Mouse (Mus musculus) embryonic stem cell, embryonic (primary cell): ENCODE measurements around the gene Gramd4.

Source experiments
- CTCF ChIA-PET, 4 experiments: fragments of 300-600 bp in 2 of 4; fragments of 350-600 bp in 2 of 4; sonication (Branson Sonifier 250); formaldehyde crosslinking; loops; one replicate each; lab custom pipeline; 2022; ENCODE audit warnings: inconsistent platforms in 2 of 4; lab: Charles Lee
- POLR2A ChIA-PET, 4 experiments: fragments of 300-600 bp in 2 of 4; fragments of 350-600 bp in 2 of 4; sonication (Branson Sonifier 250); formaldehyde crosslinking; loops; one replicate each; lab custom pipeline; 2022; ENCODE audit warnings: antibody characterized with exemption in 4 of 4, inconsistent platforms in 1 of 4; lab: Charles Lee

Gene Gramd4

DNA sequence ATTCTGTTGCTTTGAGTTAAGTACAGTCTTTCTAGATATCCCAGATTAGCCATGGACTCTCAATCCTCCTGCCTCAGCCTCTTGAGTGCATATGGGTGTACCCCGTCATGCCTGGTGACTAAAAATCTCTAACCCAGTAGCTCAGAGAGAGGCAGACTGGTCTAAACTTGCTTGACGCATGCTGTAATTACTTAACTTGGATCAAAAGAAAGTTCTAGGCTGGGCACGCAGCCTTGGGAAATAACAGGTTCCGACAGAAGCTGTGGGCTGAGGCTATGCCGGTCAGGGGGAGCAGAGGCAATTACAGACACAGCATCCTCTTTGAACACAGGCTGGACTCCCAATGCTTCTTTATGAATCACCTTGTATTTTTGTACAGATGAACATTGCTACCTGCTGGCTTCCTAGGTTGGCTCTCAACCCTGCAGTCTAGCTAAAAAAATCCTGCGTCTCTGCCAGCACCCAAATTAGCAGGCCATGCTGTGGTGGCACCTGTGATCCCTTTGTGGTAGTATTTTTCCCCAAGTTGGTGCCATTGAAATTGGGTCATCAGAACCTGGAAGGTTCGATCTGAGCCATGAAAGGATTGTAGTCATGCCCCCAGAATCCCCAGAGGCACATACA, 109.6 kb downstream of the Gramd4 start:
- POLR2A ChIA-PET: interaction anchor here in 2 of 4 experiments (0.8 to 9.8 kb wide), 23 partner anchors 8 to 163 kb away, joined by 3 to 107 read pairs (median 6); partner anchors contain the start of genes Cerk (in 1 of the 2) and Gramd4 (in 1 of the 2)
- CTCF ChIA-PET: interaction anchor here (0.5 to 1.8 kb wide), 6 partner anchors 8 to 873 kb away, joined by 3 to 6 read pairs (median 4); no protein-coding TSS in a partner anchor

DNA sequence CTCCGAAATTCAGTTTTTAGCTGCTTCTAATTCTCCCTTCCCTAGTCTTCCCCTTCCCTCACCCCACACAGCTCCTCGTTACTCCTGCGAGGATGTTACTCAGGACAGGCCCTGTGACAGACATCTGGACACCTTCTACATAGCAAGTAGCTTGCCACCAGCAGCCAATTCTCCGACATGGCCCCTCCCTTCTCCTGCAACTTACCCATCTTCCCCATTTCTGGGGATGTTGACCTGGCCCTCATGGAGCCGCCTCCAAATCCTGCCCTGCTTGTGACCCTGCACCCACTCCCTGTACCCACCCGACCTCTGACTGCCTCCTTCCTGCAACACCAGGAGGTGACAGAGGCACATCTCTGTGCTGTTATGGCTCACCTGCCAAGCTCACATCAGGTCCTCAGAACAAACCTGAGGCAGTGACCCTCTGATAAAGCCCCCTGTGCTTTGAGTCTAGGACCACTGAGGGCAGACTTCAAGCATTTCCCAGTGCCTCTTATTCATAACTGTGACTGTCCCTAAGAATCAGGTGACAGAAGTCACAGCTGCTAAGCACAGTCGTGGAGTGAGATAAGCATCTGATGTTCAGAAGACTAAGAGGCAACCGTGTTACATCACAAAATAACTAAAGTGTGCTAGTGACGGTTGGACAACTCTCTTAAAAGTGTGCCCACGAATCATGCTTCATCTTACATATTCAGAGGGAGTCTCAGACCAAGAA, 110.5 kb downstream of the Gramd4 start:
- ChIA-PET POLR2A (interaction anchor here in 3 of 4 experiments (0.6 to 9.8 kb wide), 35 partner anchors 9 to 533 kb away, joined by 3 to 107 read pairs (median 5); partner anchors contain the start of genes Cerk (in 1 of the 3) and Tbc1d22a (in 1 of the 3)), CTCF (interaction anchor here (0.5 to 2.1 kb wide), 9 partner anchors 9 to 874 kb away, joined by 3 to 6 read pairs (median 5); no protein-coding TSS in a partner anchor)

DNA sequence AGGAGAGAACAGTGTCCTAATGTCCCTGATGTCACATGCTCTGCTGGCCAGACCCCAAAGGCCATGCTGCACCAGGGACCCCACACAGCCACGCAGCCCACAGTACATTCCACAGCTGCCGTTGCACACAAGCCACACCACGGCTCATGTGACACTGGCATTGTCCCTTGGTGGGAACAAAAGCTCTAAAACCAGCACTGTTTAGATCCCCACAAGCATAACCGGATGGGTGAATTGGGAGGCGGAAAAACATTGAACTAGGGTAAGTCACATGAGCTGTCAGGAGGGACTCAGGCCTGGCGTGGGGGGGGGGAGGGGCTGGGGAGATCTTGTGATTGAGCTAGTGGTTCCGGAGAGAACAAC, 111.0 kb downstream of the Gramd4 start:
- ChIA-PET CTCF (interaction anchor here (0.5 to 2.1 kb wide), 11 partner anchors 9 to 328 kb away, joined by 3 to 6 read pairs (median 5); no protein-coding TSS in a partner anchor), POLR2A (interaction anchor here in 3 of 4 experiments (0.6 to 9.8 kb wide), 34 partner anchors 9 to 534 kb away, joined by 3 to 107 read pairs (median 5); partner anchors contain the start of genes Cerk (in 2 of the 3), Celsr1 (in 1 of the 3) and Tbc1d22a (in 1 of the 3))

DNA sequence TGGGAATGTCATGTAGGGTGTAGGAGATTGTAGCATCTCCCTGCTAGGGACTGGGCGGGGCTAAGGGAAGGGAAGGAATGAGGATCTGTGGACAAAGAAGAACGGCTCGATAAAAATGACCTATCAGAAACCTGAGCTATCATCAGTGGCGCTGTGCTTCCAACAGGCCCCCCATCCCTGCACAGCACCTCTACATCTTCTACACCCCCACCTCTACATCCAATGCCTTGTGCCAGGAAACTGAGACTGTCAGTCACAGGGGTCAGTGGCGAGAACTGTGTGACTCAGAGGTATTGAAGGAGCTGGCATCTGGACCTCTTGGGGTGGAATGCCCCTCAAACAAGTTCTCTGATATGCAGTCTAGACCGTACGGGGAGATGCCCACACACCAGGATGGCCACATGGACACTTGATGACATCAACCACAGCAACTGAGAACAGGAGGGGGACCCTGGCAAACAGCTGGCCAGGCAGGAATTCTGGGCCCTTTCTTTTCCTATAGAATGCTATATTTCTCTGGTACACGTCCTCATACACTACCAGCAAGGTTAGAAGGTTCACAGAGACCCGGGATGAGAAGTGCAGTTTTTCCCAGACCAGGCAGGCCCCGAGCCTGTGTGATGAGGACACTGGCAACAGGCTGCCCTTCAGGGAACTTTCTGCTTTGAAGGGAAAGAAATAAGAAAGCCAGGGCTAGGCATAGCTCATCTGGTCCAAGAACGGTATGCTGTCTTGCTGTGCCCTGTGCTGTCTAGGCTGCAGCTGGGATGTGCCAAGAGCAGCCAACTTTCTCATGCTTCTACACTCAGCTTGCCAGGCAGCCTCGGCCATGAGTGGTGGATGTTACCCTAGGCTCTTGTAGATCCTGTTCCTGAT, 111.7 kb downstream of the Gramd4 start:
- ChIA-PET CTCF (interaction anchor here (0.5 to 2.1 kb wide), 11 partner anchors 10 to 329 kb away, joined by 3 to 6 read pairs (median 5); no protein-coding TSS in a partner anchor), POLR2A (interaction anchor here in 3 of 4 experiments (0.6 to 9.8 kb wide), 35 partner anchors 8 to 535 kb away, joined by 3 to 107 read pairs (median 5); partner anchors contain the start of genes Cerk (in 2 of the 3), Celsr1 (in 1 of the 3) and Tbc1d22a (in 1 of the 3))

DNA sequence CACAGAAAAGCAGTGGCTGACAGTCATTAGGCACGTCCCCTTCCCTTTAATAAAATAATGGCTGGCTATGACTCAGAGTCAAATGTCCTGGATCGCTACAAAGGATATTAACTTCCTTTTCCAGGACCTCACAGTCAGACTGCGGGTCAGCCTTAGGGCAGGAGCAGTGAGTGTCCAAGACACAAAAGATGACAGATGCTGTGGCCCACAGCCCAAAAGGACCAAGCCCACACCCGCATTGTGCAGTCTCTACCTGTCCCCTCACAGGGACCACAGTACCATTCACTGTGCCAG, 112.3 kb downstream of the Gramd4 start:
- ChIA-PET CTCF (interaction anchor here in 1 of 4 experiments (1.5 kb wide), 1 partner anchor 34 kb away, joined by 5 read pairs; no protein-coding TSS in a partner anchor), POLR2A (interaction anchor here in 3 of 4 experiments (0.6 to 9.8 kb wide), 13 partner anchors 12 to 44 kb away, joined by 3 to 107 read pairs (median 22); partner anchors contain the start of genes Cerk (in 1 of the 3) and Tbc1d22a (in 1 of the 3))

DNA sequence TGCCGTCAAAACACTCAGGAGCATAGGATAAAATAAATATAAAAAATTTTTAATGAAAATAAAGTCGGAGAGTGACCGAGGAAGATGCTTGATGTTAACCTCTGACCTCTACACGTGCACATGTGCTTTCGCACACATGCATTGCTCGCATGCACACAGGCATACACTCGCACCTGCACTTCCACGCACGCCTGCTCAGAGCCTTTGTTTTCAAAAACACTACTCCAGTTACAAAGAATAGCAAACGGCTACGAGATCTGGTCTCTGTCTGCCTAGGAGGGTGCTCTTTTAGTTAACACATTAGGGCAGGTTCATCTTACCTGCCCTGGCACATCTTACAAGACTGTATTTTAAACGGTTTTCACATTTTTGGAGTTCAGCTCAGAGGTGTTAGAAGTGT, 113.8 kb downstream of the Gramd4 start:
- ChIA-PET CTCF (interaction anchor here in 1 of 4 experiments (0.8 kb wide), 2 partner anchors 15 to 32 kb away, joined by 3 to 4 read pairs; no protein-coding TSS in a partner anchor), POLR2A (interaction anchor here in 2 of 4 experiments (0.8 to 9.8 kb wide), 7 partner anchors 12 to 372 kb away, joined by 3 to 107 read pairs (median 3); partner anchors contain the start of gene Cerk (in 1 of the 2))

DNA sequence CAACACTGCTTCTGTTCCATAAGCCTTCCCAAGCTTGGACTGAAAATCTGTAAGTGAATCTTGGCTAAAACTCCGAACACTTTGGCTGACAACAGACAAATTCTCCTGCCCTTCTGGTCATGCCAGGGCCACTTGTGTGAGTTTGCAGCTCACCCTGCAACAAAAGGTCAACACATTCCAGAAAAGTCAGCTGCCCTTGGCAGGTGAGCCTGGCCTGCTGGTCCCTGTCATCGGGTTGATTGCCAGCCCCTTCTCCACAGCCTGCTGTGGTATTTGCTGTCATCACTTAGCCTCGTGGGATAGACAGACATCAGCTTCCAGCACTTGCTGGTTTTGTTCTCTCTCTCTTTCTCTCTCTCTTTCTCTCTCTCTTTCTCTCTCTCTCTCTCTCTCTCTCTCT, 114.6 kb downstream of the Gramd4 start:
- ChIA-PET POLR2A (interaction anchor here in 2 of 4 experiments (0.5 to 9.8 kb wide), 7 partner anchors 11 to 405 kb away, joined by 3 to 107 read pairs (median 3); partner anchors contain the start of gene Cerk (in 1 of the 2)), CTCF (interaction anchor here in 1 of 4 experiments (0.8 kb wide), 1 partner anchor 14 kb away, joined by 4 read pairs; no protein-coding TSS in a partner anchor)

DNA sequence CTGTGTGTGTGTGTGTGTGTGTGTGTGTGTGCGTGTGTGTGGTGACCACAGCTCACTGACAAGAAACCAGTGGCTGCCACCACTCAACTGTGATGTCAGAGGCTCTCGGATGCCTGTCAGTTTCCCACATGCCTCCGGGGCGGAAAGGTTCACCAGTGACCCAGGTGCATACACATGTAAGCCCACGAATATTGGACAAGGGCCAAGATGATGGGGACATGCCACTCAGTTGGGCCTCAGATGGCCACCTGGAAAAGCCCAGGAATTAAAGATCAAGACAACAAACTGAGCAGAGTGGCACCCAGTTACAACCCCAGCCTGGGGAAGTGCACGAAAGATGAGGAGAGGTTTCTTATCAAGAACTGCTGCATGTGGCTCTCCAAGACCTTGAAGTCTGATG, 115.0 kb downstream of the Gramd4 start:
- ChIA-PET POLR2A (interaction anchor here in 2 of 4 experiments (0.8 to 9.8 kb wide), 9 partner anchors 7 to 32 kb away, joined by 3 to 107 read pairs (median 5); partner anchors contain the start of gene Cerk (in 1 of the 2)), CTCF (no interaction called here)

DNA sequence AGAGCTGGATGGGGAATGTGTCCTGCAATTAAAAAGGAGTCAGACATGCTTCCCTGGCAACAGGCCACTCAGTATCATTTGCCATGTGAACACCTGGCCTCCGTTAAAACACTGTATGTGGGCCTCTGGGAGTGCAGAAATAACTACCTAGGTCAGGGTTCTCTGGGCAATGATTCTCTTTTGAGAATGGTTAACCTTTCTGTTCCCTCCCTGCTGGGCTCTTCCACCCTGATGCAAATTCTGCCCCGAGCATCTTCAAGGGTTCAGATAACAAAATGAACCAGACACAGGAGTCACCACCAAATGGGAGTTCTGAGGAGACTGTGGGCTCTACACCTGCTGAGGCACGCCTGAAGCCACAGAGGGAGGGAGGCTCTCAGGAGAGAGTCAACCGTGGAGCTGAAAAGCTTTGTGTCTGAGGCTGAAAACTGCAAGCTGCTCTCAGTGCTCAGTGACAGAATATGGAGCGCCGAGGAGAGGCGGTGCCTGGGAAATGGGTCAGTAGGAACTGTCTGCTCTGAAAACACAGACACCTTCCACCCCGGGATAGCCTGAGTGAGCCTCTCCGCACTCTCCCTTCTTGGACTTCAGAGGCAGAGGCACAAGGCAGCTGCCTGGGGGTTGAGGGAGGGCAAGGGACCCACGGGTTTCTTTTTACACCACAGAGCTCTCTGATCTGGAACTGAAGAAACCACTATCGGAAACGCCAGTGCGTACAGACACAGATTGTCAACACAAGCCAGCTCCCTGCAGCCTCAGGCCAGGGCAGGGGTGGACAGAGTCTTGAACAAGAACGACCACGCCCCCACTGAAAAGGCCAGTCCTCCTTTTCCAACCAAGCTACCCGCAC, 115.9 kb downstream of the Gramd4 start:
- POLR2A ChIA-PET: interaction anchor here (0.6 to 3.8 kb wide), 13 partner anchors 8 to 140 kb away, joined by 3 to 26 read pairs (median 4); partner anchors contain the start of genes Celsr1 (in 1 of the 4) and Cerk (in 1 of the 4)
- CTCF ChIA-PET: interaction anchor here in 3 of 4 experiments (0.6 to 1.5 kb wide), 8 partner anchors 9 to 260 kb away, joined by 3 to 6 read pairs (median 4); no protein-coding TSS in a partner anchor

DNA sequence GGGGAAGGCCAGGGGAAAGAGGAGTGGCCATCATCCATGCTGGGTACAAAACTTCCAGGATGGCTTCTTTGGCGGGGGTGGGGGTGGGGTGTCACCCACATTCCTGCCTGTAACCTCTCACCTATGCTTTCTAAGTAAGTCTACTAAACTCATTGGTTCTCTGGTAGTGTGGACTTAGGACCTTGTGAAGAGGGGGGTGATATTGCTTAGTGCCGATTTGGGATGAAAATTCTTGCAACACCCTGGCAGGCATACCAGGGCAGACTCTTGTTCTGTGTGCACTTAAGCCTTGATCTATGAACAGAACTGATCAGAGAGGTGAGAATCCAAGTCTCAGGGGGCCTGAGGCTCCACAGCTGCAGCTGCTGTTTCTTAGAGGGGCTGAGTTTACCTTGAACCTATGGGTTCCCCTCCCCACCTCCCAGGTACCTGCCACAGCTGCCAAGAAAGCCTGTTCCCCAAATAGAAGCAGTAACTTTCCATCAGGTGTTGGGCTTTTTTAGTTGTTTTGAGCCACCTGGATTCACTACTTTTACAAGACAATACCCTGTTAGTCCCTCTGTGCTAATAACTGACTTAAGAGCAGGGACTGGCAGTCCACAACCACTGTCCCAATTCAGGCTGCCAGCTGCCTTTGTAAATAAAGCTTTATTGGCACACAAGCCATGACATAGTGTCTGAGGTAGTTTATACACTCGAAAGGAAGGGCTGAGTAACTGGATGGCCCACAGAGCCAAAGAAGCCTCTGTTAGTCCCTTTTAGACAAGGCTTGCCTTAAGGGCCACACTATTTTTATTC, 118.0 kb downstream of the Gramd4 start:
- POLR2A ChIA-PET: interaction anchor here in 3 of 4 experiments (0.5 to 2.6 kb wide), 8 partner anchors 9 to 806 kb away, joined by 3 to 9 read pairs (median 4); partner anchors contain the start of gene Cerk (in 1 of the 3)
- CTCF ChIA-PET: no interaction called here

DNA sequence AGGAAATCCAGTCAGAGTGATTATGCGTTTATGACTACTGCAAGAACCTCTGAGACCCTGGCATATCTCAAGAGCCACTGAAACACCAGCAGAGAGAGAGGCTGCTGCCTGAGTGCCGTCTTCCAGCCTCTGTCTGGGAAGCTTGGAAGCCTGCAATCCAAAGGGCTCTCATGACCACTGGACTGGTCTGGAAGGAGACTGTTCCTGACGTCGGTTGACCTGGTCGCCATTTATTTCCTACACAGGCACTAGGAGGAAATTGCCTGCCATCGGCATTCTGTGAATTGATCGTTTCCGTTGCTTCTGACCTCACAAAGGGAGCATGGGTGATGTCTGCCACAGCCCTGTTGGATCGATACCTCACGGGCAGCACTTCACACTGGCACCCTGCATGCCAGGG, 118.7 kb downstream of the Gramd4 start:
- ChIA-PET POLR2A (interaction anchor here in 2 of 4 experiments (1.7 to 2.4 kb wide), 4 partner anchors 7 to 10 kb away, joined by 5 to 23 read pairs (median 8); partner anchors contain the start of gene Cerk (in 1 of the 2)), CTCF (interaction anchor here in 1 of 4 experiments (0.8 kb wide), 1 partner anchor 54 kb away, joined by 5 read pairs; no protein-coding TSS in a partner anchor)

DNA sequence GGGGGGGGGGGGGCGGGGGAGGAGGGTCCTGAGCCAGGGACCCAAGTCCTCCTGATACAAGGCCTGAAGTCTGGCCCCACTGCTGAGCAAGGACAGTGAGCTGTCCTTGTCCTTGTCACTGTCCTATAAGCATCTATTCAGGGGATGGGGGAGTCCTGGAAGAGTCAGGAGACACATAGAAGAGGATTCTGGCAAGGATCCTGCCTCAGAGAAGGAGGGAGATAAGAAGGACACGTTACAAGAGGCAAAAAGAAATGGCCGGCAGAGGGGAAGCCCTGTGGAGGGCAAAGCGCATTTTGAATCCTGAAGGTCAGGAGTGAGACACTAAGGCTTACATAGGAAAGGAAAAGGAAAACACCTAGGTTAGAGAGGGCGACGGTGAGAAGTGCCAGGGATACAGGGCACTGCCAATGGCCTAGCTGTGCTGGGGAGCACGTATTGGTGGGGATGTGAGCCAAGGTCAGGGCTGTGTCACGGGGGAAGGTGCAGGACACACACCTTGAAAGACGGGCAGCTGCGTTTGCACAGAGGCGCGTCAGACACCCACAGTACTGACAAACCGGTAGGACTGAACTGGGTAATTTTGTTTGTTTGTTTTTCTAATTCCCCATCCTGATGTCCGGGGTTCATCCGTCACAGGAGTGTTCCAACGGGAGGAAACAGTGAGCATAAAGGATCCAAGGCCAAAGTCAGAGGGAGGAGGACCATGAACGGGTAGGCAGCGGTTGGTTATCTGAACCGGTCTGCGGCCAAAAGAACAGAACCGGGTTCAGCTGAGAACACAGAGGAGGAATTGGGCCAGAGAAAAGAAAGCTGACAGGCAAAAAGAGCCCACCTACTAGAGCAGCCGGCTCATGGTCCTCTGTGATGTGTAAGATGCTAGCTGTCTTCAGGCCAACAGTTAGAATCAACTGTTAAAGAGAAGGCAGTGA, 119.5 kb downstream of the Gramd4 start:
- POLR2A ChIA-PET: interaction anchor here in 2 of 4 experiments (0.6 to 2.4 kb wide), 11 partner anchors 8 to 429 kb away, joined by 3 to 23 read pairs (median 4); partner anchors contain the start of gene Cerk (in 1 of the 2)

DNA sequence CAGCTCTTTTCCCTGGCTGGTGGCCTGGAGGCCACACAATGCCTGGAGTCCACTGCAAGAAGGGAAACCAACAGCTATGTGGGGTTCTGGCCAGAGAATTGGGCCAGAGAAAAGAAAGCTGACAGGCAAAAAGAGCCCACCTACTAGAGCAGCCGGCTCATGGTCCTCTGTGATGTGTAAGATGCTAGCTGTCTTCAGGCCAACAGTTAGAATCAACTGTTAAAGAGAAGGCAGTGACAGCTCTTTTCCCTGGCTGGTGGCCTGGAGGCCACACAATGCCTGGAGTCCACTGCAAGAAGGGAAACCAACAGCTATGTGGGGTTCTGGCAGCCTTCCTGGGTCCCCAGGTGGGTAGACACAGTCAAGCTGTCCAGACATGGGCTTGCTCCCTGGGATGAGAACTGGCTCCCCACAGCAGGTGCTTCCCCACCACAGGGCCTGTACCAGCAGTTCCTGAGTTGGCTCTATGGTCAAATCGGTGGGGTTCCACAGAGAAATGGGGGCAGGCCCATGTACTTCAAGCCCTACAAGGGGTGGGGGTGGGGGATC, 120.3 kb downstream of the Gramd4 start:
- ChIA-PET POLR2A (interaction anchor here in 2 of 4 experiments (0.7 to 2.4 kb wide), 8 partner anchors 9 to 28 kb away, joined by 3 to 23 read pairs (median 4); no protein-coding TSS in a partner anchor), CTCF (interaction anchor here in 3 of 4 experiments (0.5 to 1.0 kb wide), 3 partner anchors 11 to 44 kb away, joined by 3 to 10 read pairs (median 4); no protein-coding TSS in a partner anchor)

More for the DNA sequence above, 119.5 kb downstream of the Gramd4 start:
- CTCF ChIA-PET: interaction anchor here in 3 of 4 experiments (0.5 to 1.0 kb wide), 5 partner anchors 12 to 241 kb away, joined by 3 to 10 read pairs (median 5); no protein-coding TSS in a partner anchor

DNA sequence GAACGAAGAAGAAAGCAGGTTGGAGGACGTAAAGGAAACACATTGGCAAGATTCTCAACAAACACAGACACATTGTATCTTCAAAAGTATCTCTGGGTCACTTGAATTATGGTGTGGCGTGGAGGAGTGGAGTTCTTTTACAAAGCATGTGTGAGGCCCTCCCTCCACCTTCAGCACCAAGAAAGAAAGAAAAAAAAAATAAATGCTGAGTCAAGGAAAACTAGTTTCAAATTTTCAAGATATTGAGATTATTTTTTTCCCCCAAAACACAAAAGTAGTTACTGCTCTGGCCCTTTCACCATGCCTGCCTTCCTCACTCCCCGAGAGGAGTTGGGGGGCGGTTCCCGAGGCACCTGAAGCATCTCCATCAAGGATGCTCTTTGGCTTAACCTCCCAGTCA, 121.1 kb downstream of the Gramd4 start:
- POLR2A ChIA-PET: interaction anchor here in 2 of 4 experiments (1.3 to 2.4 kb wide), 2 partner anchors 10 to 21 kb away, joined by 3 to 23 read pairs; no protein-coding TSS in a partner anchor
- CTCF ChIA-PET: no interaction called here
